29 mouse cellular contexts compared by ENCODE assay signal in the genomic region with DNA sequence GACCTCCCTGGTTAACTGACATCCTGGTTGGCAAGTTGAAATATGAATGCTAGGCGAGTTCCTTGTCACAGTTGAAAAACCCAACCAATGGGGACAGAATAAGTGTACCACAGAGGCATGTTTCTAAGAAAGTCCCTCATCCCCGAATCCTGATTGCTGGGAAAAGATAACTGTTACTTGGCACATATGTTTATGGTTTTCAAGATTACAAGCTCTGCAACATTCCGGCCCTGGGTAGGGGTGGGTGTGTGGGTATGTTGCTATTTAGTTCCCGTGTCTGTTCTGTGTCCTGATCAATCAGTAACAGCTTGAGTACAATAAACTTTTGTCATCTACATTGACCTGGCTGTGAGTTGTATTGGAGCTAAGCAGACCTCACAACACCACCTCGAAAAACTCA. TPM values are rescaled to one million over a fixed set of nuclear protein-coding genes. Genes with fewer than 3 reads are reported as not detected.
DNase-seq lines count a peak whose midpoint lies in the region; ATAC-seq and TF ChIP-seq lines count a peak whose summit lies in the region.
"Had no signal": no experiment of that assay in that cellular context is flagged by ENCODE, and none has a peak within 500 bp of the region (broad histone marks: within the 10 kb centered on the region; RNA-seq: fewer than 3 reads in every experiment).

No protein-coding gene starts in this region.

- peak; percentile 93 for ATAC-seq in liver, embryonic 12.5 days
- ATAC-seq in liver, postnatal 0 days, result peak; percentile 82
- ATAC-seq: forebrain, embryonic 15.5 days; lung, postnatal 0 days; midbrain, embryonic 15.5 days had no signal

- H3K4me3 ChIP-seq in liver, embryonic 12.5 days, result no peak overlapping the region
- H3K4me3 ChIP-seq in liver, postnatal 0 days (ENCODE audit: low read depth, low read length), result no peak overlapping the region
- H3K4me3 ChIP-seq: embryonic facial prominence, embryonic 12.5 days; forebrain, embryonic 10.5 days; forebrain, embryonic 15.5 days; heart, adult 2 months; heart, embryonic 12.5 days; hindbrain, embryonic 13.5 days; limb, embryonic 12.5 days; midbrain, embryonic 15.5 days; neural tube, embryonic 15.5 days had no signal

- DNase-seq in 3T3-L1 (ENCODE audit: low read depth, low spot score), result peak; percentile 25
- peak; percentile 80 for DNase-seq in c-Kit-positive CD71-positive TER-119-negative erythroid progenitor cells, embryonic 14.5 days (ENCODE audit: low read depth)
- no peak for DNase-seq in liver, postnatal 0 days
- no peak for DNase-seq in cerebellum, adult 11-12 months
- no peak for DNase-seq in left cerebral cortex, postnatal 14 days (ENCODE audit: low spot score in 2 of 2)
- DNase-seq in gastrocnemius, adult 18-20 months (ENCODE audit: low spot score), result no peak
- DNase-seq: adrenal gland, adult 8-10 months; B cell, adult 2 months; cerebellum, adult 2 months; cerebellum, postnatal 14 days; heart, adult 2 months; heart, postnatal 4 days; kidney, adult 2 months; kidney, postnatal 36 days; lung, adult 18-20 months; lung, postnatal 4 days; right cerebral cortex, postnatal 25 days; spleen, adult 18-20 months; thymus, postnatal 25 days had no signal

- H3K4me1 ChIP-seq in liver, embryonic 12.5 days, result peaks cover 30% of the 10 kb centered on the region
- H3K4me1 ChIP-seq in liver, postnatal 0 days (ENCODE audit: insufficient read depth), result no peaks in the 10 kb centered on the region
- H3K4me1 ChIP-seq: embryonic facial prominence, embryonic 12.5 days; forebrain, embryonic 10.5 days; forebrain, embryonic 15.5 days; heart, embryonic 12.5 days; hindbrain, embryonic 13.5 days; limb, embryonic 12.5 days; midbrain, embryonic 15.5 days; neural tube, embryonic 15.5 days had no signal

- H3K9ac ChIP-seq in liver, embryonic 12.5 days, result no peak overlapping the region
- H3K9ac ChIP-seq in liver, postnatal 0 days (replicated peaks), result no peak overlapping the region
- H3K9ac ChIP-seq: embryonic facial prominence, embryonic 12.5 days; forebrain, embryonic 15.5 days; heart, embryonic 12.5 days; hindbrain, embryonic 13.5 days; limb, embryonic 12.5 days; midbrain, embryonic 15.5 days; neural tube, embryonic 15.5 days had no signal

- H3K9me3 ChIP-seq in liver, embryonic 12.5 days (replicated peaks), result no peaks in the 10 kb centered on the region
- no peaks in the 10 kb centered on the region for H3K9me3 ChIP-seq in liver, postnatal 0 days (ENCODE audit: low read length)
- H3K9me3 ChIP-seq: embryonic facial prominence, embryonic 12.5 days; forebrain, embryonic 10.5 days; forebrain, embryonic 15.5 days; heart, embryonic 12.5 days; hindbrain, embryonic 13.5 days; limb, embryonic 12.5 days; midbrain, embryonic 15.5 days; neural tube, embryonic 15.5 days had no signal

- no peak for TF ChIP-seq CTCF in liver, postnatal 0 days (IDR thresholded peaks at IDR 0.05; ENCODE audit: low read depth)

- intact Hi-C loops in left cerebral cortex, postnatal 14 days (cut with DNase I), result no loop called here

- peak overlapping the region; percentile 73 for H3K27ac ChIP-seq in liver, embryonic 12.5 days
- H3K27ac ChIP-seq in liver, postnatal 0 days (ENCODE audit: low read depth), result no peak overlapping the region
- H3K27ac ChIP-seq: embryonic facial prominence, embryonic 12.5 days; forebrain, embryonic 10.5 days; forebrain, embryonic 15.5 days; heart, adult 2 months; hindbrain, embryonic 13.5 days; limb, embryonic 12.5 days; midbrain, embryonic 15.5 days; neural tube, embryonic 15.5 days had no signal

- 50% methylated on average over 5 of the region's 5 CpGs for WGBS in liver, embryonic 12.5 days (ENCODE audit: insufficient replicate concordance)
- WGBS in liver, postnatal 0 days (ENCODE audit: insufficient replicate concordance), result 68% methylated on average over 5 of the region's 5 CpGs

- H3K36me3 ChIP-seq in liver, embryonic 12.5 days, result peaks cover 20% of the 10 kb centered on the region
- peaks cover 5% of the 10 kb centered on the region; the same call in 1 of the 2 replicates for H3K36me3 ChIP-seq in liver, postnatal 0 days (replicated peaks; ENCODE audit: insufficient read depth, low read length)

- TF ChIP-seq EP300 in liver, postnatal 0 days (IDR thresholded peaks at IDR 0.05; ENCODE audit: low read depth), result peak; percentile 66; the same call in 1 of the 2 replicates

- H3K27me3 ChIP-seq in liver, embryonic 12.5 days (replicated peaks), result no peaks in the 10 kb centered on the region
- H3K27me3 ChIP-seq in liver, postnatal 0 days (ENCODE audit: insufficient read depth, low read length), result no peaks in the 10 kb centered on the region
- H3K27me3 ChIP-seq: embryonic facial prominence, embryonic 12.5 days; forebrain, embryonic 15.5 days; heart, embryonic 12.5 days; hindbrain, embryonic 13.5 days; limb, embryonic 12.5 days; midbrain, embryonic 15.5 days; neural tube, embryonic 15.5 days had no signal

- H3K4me2 ChIP-seq in liver, embryonic 12.5 days, result 0 out of 2 replicates have a peak overlapping the region, but pooled peaks have one; percentile 9
- H3K4me2 ChIP-seq in liver, postnatal 0 days (ENCODE audit: low read depth, low read length), result no peak overlapping the region
- H3K4me2 ChIP-seq: embryonic facial prominence, embryonic 12.5 days; forebrain, embryonic 15.5 days; heart, embryonic 12.5 days; hindbrain, embryonic 13.5 days; limb, embryonic 12.5 days; midbrain, embryonic 15.5 days; neural tube, embryonic 15.5 days had no signal

RNA-seq across cellular contexts. Expression of gene Golga1, which starts 58.8 kb away (rescaled TPM):
- polyA plus RNA-seq in liver, embryonic 12.5 days (2016; fragmentation: Nextera tagmentation; extraction: Ambion mirVana), result 12.1 and 15.9 TPM in 2 replicates
- polyA plus RNA-seq in liver, postnatal 0 days (2015; fragmentation: Nextera tagmentation; extraction: Ambion mirVana), result 7.5 and 9.9 TPM in 2 replicates
- total RNA-seq in left cerebral cortex, postnatal 14 days (2021), result 10 to 100 TPM; 26.1 to 31.9 TPM
- 10 to 100 TPM in 1 of 2 experiments, 1 to 10 TPM in 1; 9.1 to 13.7 TPM for total RNA-seq in gastrocnemius, adult 18-20 months (2021)

Comparison
In these comparisons a context has a peak if more than half of its experiments do, and no peak if none do; other contexts are left out.
1. DNase-seq: peak in 3T3-L1 (single experiment) and c-Kit-positive CD71-positive TER-119-negative erythroid progenitor cells, embryonic 14.5 days (single experiment); none in liver, postnatal 0 days (single experiment), cerebellum, adult 11-12 months (single experiment), left cerebral cortex, postnatal 14 days (0 of 2) and gastrocnemius, adult 18-20 months (single experiment).